Mouse (Mus musculus): ENCODE measurements around the gene Aldh5a1.
"Not testable (repeated sequence)": the region's sequence is repeated elsewhere in the genome, so short reads cannot be mapped to it uniquely, and the experiment has no call there.

The Aldh5a1 gene

GRCm38 (mm10) chr13:24937108-24937838, at the start of gene Aldh5a1:
Gene Aldh5a1, minus strand, starts transcription at chr13:24937661.
- peak; percentile 53 for DNase-seq (ENCODE audit: low read depth, low spot score)

- no peak for DNase-seq (ENCODE audit: low read depth, low spot score)
Measured at GRCm38 (mm10) chr13:24985435-24985834, 48.0 kb upstream of the Aldh5a1 start.

- no peak for DNase-seq (ENCODE audit: low read depth, low spot score)
Measured at GRCm38 (mm10) chr13:24981031-24981430, 43.6 kb upstream of the Aldh5a1 start.

GRCm38 (mm10) chr13:24977820-24978342, 40.4 kb upstream of the Aldh5a1 start:
- DNase-seq (ENCODE audit: low read depth, low spot score), result no peak

- no peak for DNase-seq (ENCODE audit: low read depth, low spot score)
Measured at GRCm38 (mm10) chr13:24976384-24976783, 38.9 kb upstream of the Aldh5a1 start.

- DNase-seq (ENCODE audit: low read depth, low spot score), result not testable (repeated sequence)
Measured at GRCm38 (mm10) chr13:24971776-24972175, 34.3 kb upstream of the Aldh5a1 start.

- DNase-seq (ENCODE audit: low read depth, low spot score), result no peak
Measured at GRCm38 (mm10) chr13:24965846-24966201, 28.4 kb upstream of the Aldh5a1 start.

GRCm38 (mm10) chr13:24965130-24965845, 27.8 kb upstream of the Aldh5a1 start:
- no peak for DNase-seq (ENCODE audit: low read depth, low spot score)

- no peak for DNase-seq (ENCODE audit: low read depth, low spot score)
Measured at GRCm38 (mm10) chr13:24962119-24962518, 24.7 kb upstream of the Aldh5a1 start.

- DNase-seq (ENCODE audit: low read depth, low spot score), result no peak
Measured at GRCm38 (mm10) chr13:24960084-24960483, 22.6 kb upstream of the Aldh5a1 start.

- DNase-seq (ENCODE audit: low read depth, low spot score), result no peak
Measured at GRCm38 (mm10) chr13:24958671-24959070, 21.2 kb upstream of the Aldh5a1 start.

- DNase-seq (ENCODE audit: low read depth, low spot score), result peak; percentile 38
Measured at GRCm38 (mm10) chr13:24955500-24955899, 18.0 kb upstream of the Aldh5a1 start.

- no peak for DNase-seq (ENCODE audit: low read depth, low spot score)
Measured at GRCm38 (mm10) chr13:24955091-24955490, 17.6 kb upstream of the Aldh5a1 start.

GRCm38 (mm10) chr13:24952659-24953058, 15.2 kb upstream of the Aldh5a1 start:
- DNase-seq (ENCODE audit: low read depth, low spot score), result no peak

- DNase-seq (ENCODE audit: low read depth, low spot score), result no peak
Measured at GRCm38 (mm10) chr13:24948870-24949269, 11.4 kb upstream of the Aldh5a1 start.

GRCm38 (mm10) chr13:24947158-24947557, 9.7 kb upstream of the Aldh5a1 start:
- no peak for DNase-seq (ENCODE audit: low read depth, low spot score)

GRCm38 (mm10) chr13:24945567-24945966, 8.1 kb upstream of the Aldh5a1 start:
- no peak for DNase-seq (ENCODE audit: low read depth, low spot score)

- no peak for DNase-seq (ENCODE audit: low read depth, low spot score)
Measured at GRCm38 (mm10) chr13:24943303-24943702, 5.8 kb upstream of the Aldh5a1 start.

- DNase-seq (ENCODE audit: low read depth, low spot score), result no peak
Measured at GRCm38 (mm10) chr13:24942512-24943282, 5.2 kb upstream of the Aldh5a1 start, which contains the start of gene Gpld1. Gene Gpld1, plus strand, starts transcription at chr13:24943152.

- no peak for DNase-seq (ENCODE audit: low read depth, low spot score)
Measured at GRCm38 (mm10) chr13:24939472-24939871, 2.0 kb upstream of the Aldh5a1 start.

GRCm38 (mm10) chr13:24938683-24939082, 1.2 kb upstream of the Aldh5a1 start:
- peak; percentile 40 for DNase-seq (ENCODE audit: low read depth, low spot score)

GRCm38 (mm10) chr13:24937839-24938166, 342 bp upstream of the Aldh5a1 start:
- DNase-seq (ENCODE audit: low read depth, low spot score), result no peak
